Mouse (Mus musculus) embryonic facial prominence, embryonic 15.5 days (tissue): ENCODE results near the gene Gtf2h3. TPM values are rescaled to one million over a fixed set of nuclear protein-coding genes. Genes with fewer than 3 reads are reported as not detected.

ENCODE experiments used
- ATAC-seq: fragments of 200-750 bp; cut with Nextera tagmentation; 2 replicates; pipeline ENCODE4 v1.8.0; 2017; ENCODE audit warnings: low read depth, moderate TSS enrichment; ENCODE audit not compliant: insufficient number of reproducible peaks, low FRiP score, low TSS enrichment
- H3K27ac ChIP-seq: fragments of 300-500 bp; sonication (generic); replicated peaks from 2 replicates; pipeline ENCODE4 v1.5.1; 2015; ENCODE audit warnings: mild to moderate bottlenecking, inconsistent platforms
- H3K27me3 ChIP-seq: fragments of 300-500 bp; sonication (generic); 2 replicates; pipeline ENCODE4 v1.6.1; 2015; ENCODE audit warnings: inconsistent platforms
- H3K36me3 ChIP-seq: fragments of 300-500 bp; sonication (generic); 2 replicates; pipeline ENCODE4 v1.6.1; 2015; ENCODE audit warnings: mild to moderate bottlenecking, inconsistent platforms
- H3K4me1 ChIP-seq: fragments of 300-500 bp; sonication (generic); 2 replicates; pipeline ENCODE4 v1.6.1; 2015; ENCODE audit warnings: inconsistent platforms
- H3K4me2 ChIP-seq: fragments of 300-500 bp; sonication (generic); replicated peaks from 2 replicates; pipeline ENCODE4 v1.6.1; 2015; ENCODE audit warnings: mild to moderate bottlenecking, inconsistent platforms
- H3K4me3 ChIP-seq: fragments of 300-500 bp; sonication (generic); replicated peaks from 2 replicates; pipeline ENCODE4 v1.5.1; 2015; ENCODE audit warnings: mild to moderate bottlenecking, inconsistent platforms
- H3K9ac ChIP-seq: fragments of 300-500 bp; sonication (generic); 2 replicates; pipeline ENCODE4 v1.6.1; 2015; ENCODE audit warnings: inconsistent platforms
- H3K9me3 ChIP-seq: fragments of 300-500 bp; sonication (generic); replicated peaks from 2 replicates; pipeline ENCODE4 v1.6.1; 2016; ENCODE audit warnings: inconsistent platforms
- WGBS: fragments of 180-500 bp; shearing (Covaris S2); methylation state at CpG from one replicate; pipeline ENCODE4 v1.1.7; 2015; 5-methylcytosine and 5-hydroxymethylcytosine counted together
- polyA plus RNA-seq: library from polyadenylated mRNA; unstranded; fragments of >200 nt; fragmentation: Nextera tagmentation; extraction: Ambion mirVana; gene quantifications from 2 replicates; pipeline ENCODE4 v1.2.1, GENCODE M21; 2015

Gene Gtf2h3
- polyA plus RNA-seq, 1 experiment from 2014 or later: 60.3 TPM

- H3K4me3 ChIP-seq: no peak overlapping the region
- H3K9me3 ChIP-seq: no peaks in the 10 kb centered on the region
- H3K27ac ChIP-seq: peak overlapping the region; percentile 39; the same call in 1 of the 2 replicates
- H3K4me1 ChIP-seq: no peaks in the 10 kb centered on the region
- no peak for ATAC-seq
- H3K9ac ChIP-seq: no peak overlapping the region
- no peaks in the 10 kb centered on the region for H3K27me3 ChIP-seq
- peaks cover 88% of the 10 kb centered on the region for H3K36me3 ChIP-seq
- no peak overlapping the region for H3K4me2 ChIP-seq
- 96% methylated on average over 13 of the region's 13 CpGs for WGBS
Measured at GRCm38 (mm10) chr5:124637836-124638235, 58.9 kb downstream of the Gtf2h3 start.

Other genes starting within 250 kb of the Gtf2h3 start
- gene Cdk2ap1, start 216.1 kb upstream of the Gtf2h3 start, polyA plus RNA-seq: 48.7 and 66.6 TPM in 2 replicates
- gene Sbno1, start 153.1 kb upstream of the Gtf2h3 start, polyA plus RNA-seq: 75.9 and 76.7 TPM in 2 replicates
- 71.2 and 72.0 TPM in 2 replicates for gene Kmt5a, start 139.2 kb upstream of the Gtf2h3 start, polyA plus RNA-seq
- 38.0 and 40.2 TPM in 2 replicates for gene Rilpl2, start 100.8 kb upstream of the Gtf2h3 start, polyA plus RNA-seq
- 26.3 and 26.5 TPM in 2 replicates for gene Snrnp35, start 96.0 kb upstream of the Gtf2h3 start, polyA plus RNA-seq
- 23.2 and 25.1 TPM in 2 replicates for gene Rilpl1, start 47.7 kb upstream of the Gtf2h3 start, polyA plus RNA-seq
- gene Tmed2, start 38.4 kb upstream of the Gtf2h3 start, polyA plus RNA-seq: 566 and 571 TPM in 2 replicates
- 14.9 and 17.7 TPM in 2 replicates for gene Ddx55, start 26.3 kb upstream of the Gtf2h3 start, polyA plus RNA-seq
- 66.4 and 72.3 TPM in 2 replicates for gene Eif2b1, start within 50 bp of the Gtf2h3 start, polyA plus RNA-seq
- gene Atp6v0a2, start 49.4 kb downstream of the Gtf2h3 start, polyA plus RNA-seq: 41.9 and 45.3 TPM in 2 replicates
- gene Dnah10, start 145.9 kb downstream of the Gtf2h3 start, polyA plus RNA-seq: 0.50 and 0.94 TPM in 2 replicates